Mouse (Mus musculus): ENCODE data around the gene Golga4.

GRCm38 (mm10) chr9:118521659-118522058 lies 15.6 kb downstream of the Golga4 start:
- TF ChIP-seq POLR2A (IDR thresholded peaks at IDR 0.05; ENCODE audit: borderline replicate concordance, extremely low read depth, low read depth, low read length) (no peak), CTCF (IDR thresholded peaks at IDR 0.05; ENCODE audit: insufficient read depth, low read length) (no peak)

Measured in lung, adult 2 months (tissue).